Mouse (Mus musculus): ENCODE measurements around the gene Zranb3.

DNA sequence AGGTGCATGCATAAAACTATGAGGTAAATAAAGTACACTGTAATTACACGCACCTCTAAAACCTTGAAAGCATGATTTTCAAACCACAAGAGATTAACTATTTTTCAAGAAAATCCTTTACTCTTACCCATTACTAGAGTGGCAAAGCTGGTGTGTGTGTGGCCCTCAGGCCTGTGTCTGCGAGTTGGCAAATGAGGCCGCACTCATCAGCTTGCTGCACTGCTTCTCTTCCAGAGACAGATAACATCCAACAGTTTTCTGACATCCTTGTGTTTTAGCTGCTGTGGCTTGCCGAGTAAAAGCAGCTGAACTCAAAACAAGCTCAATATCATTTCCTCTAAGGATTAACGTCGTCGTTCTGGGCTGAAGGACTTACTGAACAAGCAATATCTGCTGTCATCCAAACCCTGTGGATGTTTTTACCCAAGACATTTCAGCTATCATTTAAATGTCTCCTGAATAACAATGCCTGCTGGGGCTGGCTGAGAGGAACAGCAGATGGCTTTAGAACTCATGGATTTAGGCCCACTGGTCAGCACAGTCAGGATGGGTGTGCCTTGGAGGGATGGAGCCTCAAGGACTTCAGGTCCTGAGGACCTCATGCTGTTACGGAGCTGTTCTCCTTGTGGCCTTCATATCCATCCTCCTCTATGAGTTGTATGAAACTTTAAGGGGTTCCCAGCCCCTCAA, 42.0 kb downstream of the Zranb3 start:
- TF ChIP-seq POLR2A (IDR thresholded peaks at IDR 0.05; ENCODE audit: borderline replicate concordance, low read depth, low read length) (no peak), CTCF (IDR thresholded peaks at IDR 0.05; ENCODE audit: low read depth, low read length) (no peak)
